Mouse (Mus musculus): ENCODE data around the gene Nutf2. TPM values are rescaled to one million over a fixed set of nuclear protein-coding genes. Genes with fewer than 3 reads are reported as not detected.

Nutf2 gene
- polyA plus RNA-seq, 1 experiment: 23.5 TPM

Other genes with a start within 250 kb of the Nutf2 start
- 12.2 and 19.0 TPM in 2 replicates for gene Ctcf, start 224.0 kb upstream of the Nutf2 start, polyA plus RNA-seq (2012; rRNA removed)
- 0.45 TPM in 1 of 2 replicates, not detected in the other for gene Agrp, start 223.2 kb upstream of the Nutf2 start, polyA plus RNA-seq (2012; rRNA removed)
- 0.60 and 0.81 TPM in 2 replicates for gene Carmil2, start 174.3 kb upstream of the Nutf2 start, polyA plus RNA-seq (2012; rRNA removed)
- gene Acd, start 159.5 kb upstream of the Nutf2 start, polyA plus RNA-seq (2012; rRNA removed): 31.7 and 35.4 TPM in 2 replicates
- gene Pard6a, start 159.4 kb upstream of the Nutf2 start, polyA plus RNA-seq (2012; rRNA removed): 23.5 and 24.1 TPM in 2 replicates
- gene 4933405L10Rik, start 152.9 kb upstream of the Nutf2 start, polyA plus RNA-seq (2012; rRNA removed): 0.15 TPM in 1 of 2 replicates, not detected in the other
- 5.8 and 8.4 TPM in 2 replicates for gene Enkd1, start 152.4 kb upstream of the Nutf2 start, polyA plus RNA-seq (2012; rRNA removed)
- gene Gfod2, start 101.9 kb upstream of the Nutf2 start, polyA plus RNA-seq (2012; rRNA removed): 5.3 and 6.7 TPM in 2 replicates
- gene Ranbp10, start 33.2 kb upstream of the Nutf2 start, polyA plus RNA-seq (2012; rRNA removed): 20.0 and 20.4 TPM in 2 replicates
- 1.1 and 1.2 TPM in 2 replicates for gene Tsnaxip1, start 32.8 kb upstream of the Nutf2 start, polyA plus RNA-seq (2012; rRNA removed)
- gene Cenpt, start 7.3 kb upstream of the Nutf2 start, polyA plus RNA-seq (2012; rRNA removed): 18.9 and 23.0 TPM in 2 replicates
- gene Thap11, start 5.4 kb upstream of the Nutf2 start, polyA plus RNA-seq (2012; rRNA removed): 44.3 and 46.8 TPM in 2 replicates
- gene Edc4, start 20.3 kb downstream of the Nutf2 start, polyA plus RNA-seq (2012; rRNA removed): 54.3 and 63.5 TPM in 2 replicates
- gene Nrn1l, start 33.0 kb downstream of the Nutf2 start, polyA plus RNA-seq (2012; rRNA removed): 1.4 and 1.7 TPM in 2 replicates
- 47.8 and 51.9 TPM in 2 replicates for gene Pskh1, start 39.9 kb downstream of the Nutf2 start, polyA plus RNA-seq (2012; rRNA removed)
- gene Ctrl, start 73.3 kb downstream of the Nutf2 start, polyA plus RNA-seq (2012; rRNA removed): 1.5 and 7.4 TPM in 2 replicates
- 69.8 and 91.4 TPM in 2 replicates for gene Psmb10, start 77.9 kb downstream of the Nutf2 start, polyA plus RNA-seq (2012; rRNA removed)
- 2.3 and 2.6 TPM in 2 replicates for gene Lcat, start 82.8 kb downstream of the Nutf2 start, polyA plus RNA-seq (2012; rRNA removed)
- 46.8 and 56.3 TPM in 2 replicates for gene Slc12a4, start 105.5 kb downstream of the Nutf2 start, polyA plus RNA-seq (2012; rRNA removed)
- gene Dpep3, start 118.8 kb downstream of the Nutf2 start, polyA plus RNA-seq (2012; rRNA removed): 0.92 and 1.7 TPM in 2 replicates
- 14.5 and 14.6 TPM in 2 replicates for gene Dus2, start 130.8 kb downstream of the Nutf2 start, polyA plus RNA-seq (2012; rRNA removed)
- gene Dpep2nb, start 145.4 kb downstream of the Nutf2 start, polyA plus RNA-seq (2012; rRNA removed): not detected in 2 replicates
- gene Ddx28, start 151.3 kb downstream of the Nutf2 start, polyA plus RNA-seq (2012; rRNA removed): 8.9 and 9.9 TPM in 2 replicates
- gene Nfatc3, start 198.3 kb downstream of the Nutf2 start, polyA plus RNA-seq (2012; rRNA removed): 23.5 and 26.6 TPM in 2 replicates

Measured in gonadal fat pad, adult 2 months (tissue).